Mouse (Mus musculus) mouse trophoblast stem cell (cell line): ENCODE measurements at regions not wholly inside any gene's neighbourhood (a gene's known extent, or its start where the extent isn't known, plus 50 kb on each side); places are given as distances from the start of the nearest gene placed in this dataset.

Experiments
- in situ Hi-C, 2 experiments: fragments of 300-500 bp; cut with MseI, MboI; formaldehyde crosslinking; loops; 2 replicates in 1 of 2; 3 replicates in 1 of 2; pipeline ENCODE4 v1.15.1; 2025

DNA sequence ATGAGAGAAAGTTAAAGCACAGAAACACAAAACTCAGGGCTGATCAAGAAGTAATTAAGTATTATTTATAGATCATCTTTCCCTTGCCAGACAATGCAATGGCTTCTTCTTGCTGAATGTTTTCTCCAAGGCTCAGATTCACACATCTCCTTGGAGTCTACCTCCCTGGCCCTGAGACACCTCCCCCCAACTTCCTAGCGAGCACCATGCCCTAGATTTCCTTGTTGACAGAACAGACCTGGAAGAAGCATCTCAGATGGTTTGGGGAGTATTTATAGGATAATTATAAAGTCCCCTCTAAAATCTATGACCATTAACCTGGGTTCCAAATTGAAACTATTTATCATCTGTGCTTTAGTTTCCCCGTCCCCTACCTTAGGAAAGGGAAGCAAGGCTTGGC is 441.6 kb upstream of the Tnp1 start:
- in situ Hi-C loops, result no loop called here

DNA sequence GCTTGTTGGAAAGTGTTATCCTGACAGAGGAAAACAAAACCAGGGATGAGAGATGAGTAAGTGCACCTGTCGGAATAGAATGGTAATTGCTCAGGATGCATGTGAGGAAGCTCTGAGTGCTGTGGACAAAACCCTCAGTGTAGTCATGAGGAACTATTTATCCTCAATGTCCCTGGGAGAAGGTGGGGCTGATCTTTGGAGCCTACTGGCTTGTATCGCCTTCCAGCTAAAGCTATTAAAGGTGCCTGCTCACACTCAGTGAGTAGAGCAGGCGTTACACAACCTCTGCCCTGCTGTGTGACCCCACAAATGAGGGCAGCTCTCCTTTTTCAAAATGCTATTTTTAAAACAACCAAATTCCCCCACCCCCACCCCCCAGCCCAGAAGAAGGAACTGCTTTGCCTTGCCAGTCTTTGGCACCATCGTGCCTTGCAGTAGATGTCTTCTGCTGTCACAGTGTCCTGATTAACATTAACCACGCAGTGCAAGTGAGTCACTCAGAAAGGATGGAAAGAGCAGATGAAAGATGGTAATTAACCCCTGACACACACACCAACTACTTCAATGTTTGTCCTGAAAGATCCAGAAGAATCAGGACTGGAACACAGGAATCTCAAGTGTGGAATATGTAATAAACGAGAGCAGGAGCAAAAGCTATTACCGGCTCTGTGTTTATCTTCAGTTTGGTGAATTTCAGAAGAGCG is 440.8 kb upstream of the Tnp1 start:
- in situ Hi-C loops, result no loop called here

DNA sequence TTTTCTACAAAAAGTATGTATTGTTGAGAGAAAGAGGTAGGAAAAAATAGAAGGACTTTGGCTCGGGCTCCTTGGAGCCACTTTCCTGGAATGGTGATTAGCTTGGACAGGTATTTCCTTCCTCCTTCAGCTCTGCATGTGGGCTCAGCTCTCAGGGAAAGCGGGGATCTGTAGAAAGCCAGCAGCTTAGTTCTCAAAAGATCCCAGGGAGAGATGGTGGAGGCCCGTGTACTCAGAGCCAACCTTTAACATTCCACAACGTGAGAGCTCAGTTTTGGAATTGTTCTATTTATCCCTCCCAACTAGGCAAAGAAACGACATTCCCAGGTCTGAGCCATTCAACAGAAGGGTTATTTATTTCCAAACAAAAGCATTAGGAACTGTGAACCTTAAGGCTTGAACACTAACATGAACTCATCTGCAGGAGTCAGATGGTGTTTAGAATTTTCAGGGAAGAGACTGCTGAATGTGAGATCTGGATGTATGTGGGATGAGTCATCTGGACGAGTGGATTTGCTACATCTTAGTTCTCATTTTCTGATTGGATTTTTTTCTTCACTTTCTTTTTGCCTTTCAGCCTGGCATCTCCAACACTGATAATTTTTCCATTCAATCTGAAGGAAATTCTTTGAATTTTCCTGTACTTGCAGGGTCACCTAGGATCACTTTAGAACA is 428.6 kb upstream of the Tnp1 start:
- in situ Hi-C loops, result no loop called here

DNA sequence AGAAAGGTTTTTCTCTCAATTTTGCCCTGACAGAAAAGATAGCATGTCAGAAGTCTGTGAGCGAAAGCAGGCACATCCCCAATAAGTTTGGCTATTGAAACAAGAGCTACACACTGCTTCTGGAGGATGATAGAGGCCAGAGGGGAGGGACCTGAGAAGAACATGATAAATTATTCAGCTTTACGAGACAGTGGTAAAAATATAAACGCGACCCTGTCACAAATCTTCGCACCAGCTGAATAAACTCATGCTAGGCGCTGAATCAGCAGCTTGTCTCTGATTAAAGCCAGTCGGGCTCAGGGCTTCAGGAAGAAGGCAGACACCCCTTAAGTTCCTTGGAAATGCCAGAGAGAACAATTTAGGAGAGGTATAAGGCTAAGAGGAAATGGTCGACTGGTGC is 422.7 kb upstream of the Tnp1 start:
- in situ Hi-C loops, result no loop called here

DNA sequence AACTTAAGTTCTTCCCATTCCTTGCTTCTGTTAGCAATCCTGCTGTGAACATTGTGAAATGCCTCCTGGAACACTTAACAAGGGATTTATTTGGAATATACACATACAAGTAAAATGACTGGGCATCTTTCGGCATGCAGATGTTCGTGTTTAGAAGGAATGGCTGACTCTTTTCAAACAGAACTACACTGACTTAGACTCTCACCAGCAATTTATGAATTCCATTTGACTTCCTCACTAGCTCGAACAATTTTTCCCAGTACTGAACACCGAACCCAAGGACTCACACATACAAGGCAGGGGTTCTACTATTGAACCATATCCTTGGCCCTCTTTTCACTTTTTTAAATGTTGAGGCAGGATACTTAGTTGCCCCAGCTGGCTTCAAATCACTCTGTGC is 412.4 kb upstream of the Tnp1 start:
- in situ Hi-C loops, result no loop called here

DNA sequence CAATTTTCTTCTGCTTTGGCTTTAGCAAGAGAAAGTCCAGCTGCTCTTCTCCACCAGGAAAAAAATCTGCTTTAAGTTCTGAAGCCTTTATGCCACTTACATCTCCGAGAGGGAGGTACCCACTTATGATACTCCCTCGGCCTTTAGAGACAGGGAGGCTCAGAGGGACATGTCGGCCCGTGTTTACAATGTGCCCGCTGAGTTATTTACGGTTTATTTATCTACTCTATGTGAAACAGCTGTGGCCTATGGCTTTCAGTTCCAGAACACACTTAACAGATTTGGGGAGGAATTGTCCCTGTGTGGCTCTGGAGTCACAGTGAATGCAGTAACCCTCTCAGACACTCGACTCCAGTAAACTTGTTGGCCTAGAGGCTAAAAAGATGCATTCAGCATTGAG is 409.3 kb upstream of the Tnp1 start:
- in situ Hi-C loops, result no loop called here

DNA sequence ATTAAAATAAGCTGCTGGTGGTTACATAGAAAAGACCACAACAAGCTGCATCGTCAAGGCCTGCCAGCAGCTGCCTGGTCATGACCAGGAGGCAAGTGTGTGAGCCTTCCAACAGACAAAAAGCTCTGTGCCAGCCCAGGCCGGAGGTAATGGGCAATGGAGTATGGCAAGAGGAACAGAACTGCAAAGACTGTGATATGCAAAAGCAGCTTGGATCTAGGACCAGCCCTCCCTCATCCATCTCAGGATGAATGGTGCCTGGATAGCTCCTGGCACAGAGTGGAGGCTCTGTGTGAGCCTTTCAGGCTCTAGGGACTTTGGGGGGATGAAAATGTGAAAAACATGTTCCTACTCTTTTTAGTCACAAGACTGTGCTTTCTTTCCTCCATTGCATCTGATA is 402.5 kb upstream of the Tnp1 start:
- in situ Hi-C loops, result no loop called here

DNA sequence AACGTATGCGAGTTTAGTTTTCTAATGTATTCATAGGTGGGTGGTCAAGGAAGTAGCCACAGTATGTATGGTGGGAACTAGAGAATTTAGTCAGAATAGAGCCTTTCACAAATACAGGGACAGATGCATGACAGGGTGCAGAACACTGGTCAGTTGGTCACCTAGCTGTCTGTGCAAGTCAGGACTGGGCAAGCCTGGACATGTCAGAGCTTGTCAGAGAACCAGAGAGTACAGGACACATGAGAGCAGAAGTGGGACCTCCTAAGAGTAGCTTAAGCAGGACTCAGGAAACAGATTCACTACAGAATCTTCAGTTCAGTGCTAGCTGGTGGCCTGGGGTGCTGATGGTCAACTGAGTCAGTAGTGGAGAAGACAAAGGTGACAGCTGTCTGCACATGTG is 395.7 kb upstream of the Tnp1 start:
- in situ Hi-C loops, result no loop called here

DNA sequence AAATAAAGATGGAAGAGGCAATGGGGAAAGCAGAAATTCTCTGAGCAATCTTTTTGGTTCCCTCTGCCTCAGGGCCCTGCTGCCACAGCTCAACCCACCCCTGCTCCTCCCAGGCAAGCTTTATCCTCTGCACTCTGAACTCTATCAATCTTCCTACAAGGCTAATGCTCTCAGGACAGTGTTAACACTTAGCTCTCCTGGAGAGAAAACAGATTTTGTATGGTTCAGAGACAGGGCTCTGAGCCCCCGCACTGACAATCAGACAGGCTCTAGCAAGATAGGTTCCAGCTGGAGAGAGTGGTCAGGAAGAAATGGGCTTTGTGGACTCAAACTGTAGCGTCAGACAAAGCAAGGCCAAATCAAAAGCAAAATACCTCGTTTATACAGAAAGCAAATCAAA is 383.5 kb upstream of the Tnp1 start:
- in situ Hi-C loops, result no loop called here

DNA sequence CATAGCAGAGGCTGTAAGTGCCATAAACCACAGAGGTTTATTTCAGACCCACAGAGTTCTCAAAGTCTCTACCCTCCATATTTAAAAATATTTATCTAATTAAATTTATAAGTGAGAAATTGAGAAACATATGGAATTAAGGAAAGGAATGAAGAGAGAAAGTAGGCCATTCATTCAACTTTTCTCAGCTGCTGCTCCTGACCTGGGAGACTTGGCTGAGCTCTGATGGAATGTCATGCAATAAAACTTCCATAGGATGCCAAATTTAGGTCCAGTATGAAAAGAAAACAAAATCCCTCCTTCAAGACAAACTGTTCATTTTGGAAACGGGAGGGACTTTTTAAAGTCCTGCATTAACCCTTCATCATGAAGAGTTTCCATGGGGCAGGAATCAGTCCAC is 379.3 kb upstream of the Tnp1 start:
- in situ Hi-C loops, result no loop called here

DNA sequence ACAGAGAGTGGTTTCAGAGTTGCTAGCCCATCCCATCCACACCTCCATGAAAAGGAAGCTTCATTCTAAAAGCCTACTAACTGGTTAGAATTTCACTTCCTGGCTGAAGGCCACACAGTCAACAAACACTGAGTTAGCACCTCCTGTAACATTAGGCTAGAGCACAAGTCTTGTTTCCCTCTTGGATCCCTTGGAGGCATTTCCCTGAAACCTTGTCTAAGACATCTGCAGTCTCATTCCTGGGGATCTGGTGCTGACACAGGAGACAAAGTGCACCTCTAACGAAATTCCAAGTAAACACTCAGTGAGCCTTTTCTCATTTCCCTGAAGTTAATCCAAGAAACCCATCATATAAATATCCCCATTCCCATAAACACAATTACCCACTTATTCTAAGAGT is 378.8 kb upstream of the Tnp1 start:
- in situ Hi-C loops, result no loop called here

DNA sequence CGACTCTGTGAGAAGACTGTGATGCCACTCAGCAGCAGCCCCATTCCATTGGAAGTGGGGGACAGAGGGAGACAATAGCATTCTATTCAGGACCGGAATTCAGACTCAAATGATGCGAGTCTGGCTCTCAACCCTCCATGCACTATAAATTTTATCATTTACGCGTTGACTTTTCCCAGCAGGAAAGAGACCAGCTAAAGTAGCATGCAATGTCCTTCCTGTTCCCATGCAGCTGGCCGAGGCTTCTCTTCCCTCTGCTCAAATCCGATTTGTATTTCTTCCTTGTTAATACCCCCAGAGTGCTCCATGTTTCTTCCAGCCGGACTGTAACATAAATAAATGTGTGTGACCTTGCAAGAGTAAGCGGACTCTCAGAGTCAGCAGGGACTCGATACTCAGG is 376.4 kb upstream of the Tnp1 start:
- in situ Hi-C loops, result no loop called here

DNA sequence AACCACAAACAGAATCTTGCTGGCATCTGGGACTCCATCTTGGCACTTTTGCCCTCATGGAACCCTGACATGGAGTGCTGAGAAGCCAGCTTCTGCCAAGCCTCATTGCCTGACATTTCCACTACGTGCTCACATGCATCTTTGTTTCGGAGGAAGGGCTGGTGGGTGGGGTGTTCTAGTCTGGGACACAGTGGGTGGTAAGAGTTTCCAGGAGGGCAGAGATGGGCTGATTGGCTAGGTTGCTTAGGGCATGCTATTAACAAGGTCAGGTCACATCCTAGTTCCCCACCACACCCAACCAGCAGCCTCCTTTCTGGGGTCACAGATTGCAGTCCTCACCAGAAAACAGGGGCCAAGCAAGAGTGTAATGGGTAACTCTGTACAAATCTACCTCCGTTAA is 374.3 kb upstream of the Tnp1 start:
- in situ Hi-C loops, result no loop called here

DNA sequence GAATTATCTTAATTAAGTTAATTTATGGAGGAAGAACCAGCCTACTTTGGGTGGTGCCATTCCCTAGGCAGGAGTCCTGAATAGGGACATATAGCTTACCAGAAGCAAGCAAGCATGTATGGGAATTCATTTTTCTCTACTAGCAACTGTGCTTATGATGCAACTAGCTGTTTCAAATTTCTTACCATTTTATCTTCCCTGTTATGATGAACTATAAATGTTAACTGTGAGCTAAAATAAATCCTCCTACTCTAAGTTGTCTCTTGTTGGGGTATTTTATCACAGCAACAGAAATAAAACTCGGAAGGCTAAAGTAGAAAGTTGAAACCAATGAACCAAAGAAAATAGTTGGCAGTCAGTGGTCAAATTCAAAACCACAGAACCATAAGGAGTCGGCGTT is 373.5 kb upstream of the Tnp1 start:
- in situ Hi-C loops, result no loop called here

DNA sequence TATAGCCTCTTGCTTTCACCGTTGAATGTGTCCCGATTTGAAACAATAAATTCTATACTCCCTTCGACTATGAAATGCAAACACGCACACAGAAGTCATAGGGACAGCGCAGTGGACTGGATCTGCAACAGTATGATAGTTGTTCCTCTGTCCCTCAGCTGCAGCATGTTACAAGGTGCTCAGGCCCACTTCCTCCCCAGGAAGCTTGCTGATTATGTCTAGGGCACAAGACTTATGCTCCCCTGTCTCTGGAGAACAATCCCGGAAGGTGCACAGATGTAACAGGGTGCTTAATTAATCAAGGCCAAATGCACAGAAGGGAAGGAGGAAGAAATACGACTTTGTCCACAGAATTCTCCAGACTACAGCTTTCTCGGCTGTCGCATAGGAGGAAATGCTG is 365.9 kb upstream of the Tnp1 start:
- in situ Hi-C loops, result no loop called here

DNA sequence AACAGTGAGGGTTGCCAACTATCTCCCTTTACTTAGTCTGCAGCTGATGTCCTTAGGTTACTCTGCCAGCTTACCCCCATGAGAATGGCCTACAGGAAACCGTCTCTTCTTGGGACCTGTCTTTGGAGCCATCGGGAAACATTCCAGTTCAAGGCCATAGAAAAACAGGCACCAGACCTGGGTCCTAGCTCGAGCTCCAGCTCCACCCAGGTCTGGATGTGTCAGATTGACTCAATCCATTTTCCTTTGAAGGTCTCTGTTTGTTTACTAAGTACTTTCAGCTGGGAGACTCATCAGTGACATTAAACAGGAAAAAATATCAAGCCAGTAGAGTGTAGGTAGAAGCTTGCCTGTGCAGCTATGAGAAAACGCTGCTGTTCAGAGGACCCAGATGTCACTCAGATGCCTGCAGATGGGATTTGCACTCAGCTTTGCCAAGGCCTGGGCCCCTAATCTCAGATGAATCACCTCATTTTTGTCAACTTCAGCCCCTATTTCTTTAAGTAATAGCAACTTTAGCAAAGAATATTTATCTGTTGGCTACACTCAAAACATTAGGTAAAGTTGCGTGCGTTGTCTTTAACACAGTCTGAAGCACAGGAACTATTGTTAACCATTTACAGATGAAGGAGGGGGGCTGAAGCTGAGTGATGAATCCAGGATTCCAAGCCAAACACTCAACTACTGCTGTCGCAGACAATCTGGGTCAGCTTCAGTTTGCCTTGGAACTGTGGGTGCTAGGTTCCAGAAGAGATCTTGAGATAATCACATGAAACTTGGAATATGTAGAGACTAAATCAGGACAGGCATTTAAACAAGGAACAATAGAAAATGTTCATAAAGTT is 359.0 kb upstream of the Tnp1 start:
- in situ Hi-C loops, result no loop called here

DNA sequence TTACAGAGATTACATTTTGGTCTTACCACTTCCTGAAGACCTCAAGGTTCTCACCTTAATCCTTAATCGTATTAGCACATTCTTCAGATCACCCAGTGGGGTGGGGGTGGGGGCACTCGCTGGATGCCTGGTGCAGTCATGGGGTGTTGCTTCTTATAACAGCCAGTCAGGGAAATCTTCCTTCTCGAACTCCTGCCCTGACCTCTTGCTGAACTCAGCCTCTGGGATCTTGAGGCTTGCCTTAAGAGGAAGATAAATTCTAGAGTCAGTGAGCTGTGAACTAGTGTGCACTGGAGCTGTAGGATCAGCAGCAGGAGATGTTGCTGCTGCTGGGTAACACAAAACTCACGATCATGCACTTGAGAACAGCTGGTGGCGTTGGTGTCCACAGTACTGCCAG is 352.5 kb upstream of the Tnp1 start:
- in situ Hi-C loops, result no loop called here

DNA sequence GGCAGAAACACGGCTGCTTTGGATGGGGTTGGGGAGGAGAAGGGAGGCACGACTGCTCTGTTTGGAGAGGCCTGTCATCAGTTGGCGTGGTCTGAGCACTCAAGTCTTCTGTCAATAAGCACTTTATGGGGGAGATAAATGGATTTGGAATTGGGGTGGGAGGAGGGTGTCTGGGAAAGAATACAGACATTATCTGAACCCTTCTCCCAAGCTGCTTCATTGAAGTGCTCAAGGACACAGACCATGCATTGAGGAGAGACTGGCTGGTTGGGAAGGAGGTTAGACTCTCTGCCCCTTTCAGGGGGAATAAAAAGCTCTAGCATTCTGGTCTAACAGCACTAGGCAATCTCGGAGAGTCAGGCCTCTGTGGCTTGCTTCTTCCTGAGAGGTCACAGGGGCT is 350.1 kb upstream of the Tnp1 start:
- in situ Hi-C loops, result no loop called here

DNA sequence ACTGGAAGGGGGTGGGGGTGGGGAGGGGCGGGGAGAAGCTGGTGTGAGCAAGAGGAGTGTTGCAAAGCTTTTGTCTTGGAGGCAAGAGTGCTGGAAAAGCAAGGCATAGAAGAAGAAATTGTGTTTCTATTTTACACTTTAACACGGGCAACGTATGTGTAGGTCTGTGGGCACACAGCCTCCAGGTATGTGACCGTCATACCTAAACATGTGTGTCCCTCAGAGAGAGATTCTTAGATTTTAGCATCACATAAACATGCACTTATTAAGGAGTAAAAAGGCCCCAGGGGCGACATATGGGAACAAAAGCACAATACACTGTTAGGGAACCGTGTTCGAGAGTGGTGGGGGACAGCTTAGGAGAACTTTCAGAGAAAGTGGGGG is 348.6 kb upstream of the Tnp1 start:
- in situ Hi-C loops, result no loop called here

DNA sequence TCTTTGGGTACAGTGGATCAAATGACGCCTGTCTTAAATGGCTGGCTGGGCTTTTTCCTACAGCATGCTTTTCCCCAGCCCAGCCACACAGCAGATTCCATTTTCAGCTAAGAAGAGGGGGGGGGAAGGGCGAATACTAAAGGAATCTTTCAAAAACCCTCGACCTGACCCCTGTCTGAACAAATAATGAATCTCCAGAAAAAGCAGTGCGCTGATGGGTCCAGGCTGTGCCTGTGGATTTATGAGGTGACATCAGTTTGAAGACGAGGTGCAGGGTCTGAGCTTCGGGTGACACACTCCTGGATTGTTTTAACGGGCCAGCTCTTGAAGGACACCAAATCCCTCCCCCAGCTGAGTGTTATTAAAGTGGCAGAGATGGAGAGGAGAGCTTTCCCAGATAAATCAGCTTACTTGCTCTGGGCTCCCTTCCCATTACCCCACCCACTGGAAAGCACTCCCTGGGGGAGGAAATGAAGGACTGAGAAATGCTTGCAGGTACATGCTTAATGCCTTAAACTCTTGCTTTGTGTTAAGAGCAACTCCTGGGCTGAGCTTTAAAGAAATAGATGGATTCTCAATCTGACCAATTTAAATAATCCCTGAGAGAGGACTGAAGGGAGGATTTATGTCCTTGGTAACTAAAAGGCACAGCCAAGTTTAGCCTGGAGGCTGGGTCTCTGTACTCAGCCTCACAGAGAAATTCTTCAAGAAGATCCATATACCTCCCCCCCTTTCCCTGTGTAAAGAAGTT is 348.0 kb upstream of the Tnp1 start:
- in situ Hi-C loops, result no loop called here

DNA sequence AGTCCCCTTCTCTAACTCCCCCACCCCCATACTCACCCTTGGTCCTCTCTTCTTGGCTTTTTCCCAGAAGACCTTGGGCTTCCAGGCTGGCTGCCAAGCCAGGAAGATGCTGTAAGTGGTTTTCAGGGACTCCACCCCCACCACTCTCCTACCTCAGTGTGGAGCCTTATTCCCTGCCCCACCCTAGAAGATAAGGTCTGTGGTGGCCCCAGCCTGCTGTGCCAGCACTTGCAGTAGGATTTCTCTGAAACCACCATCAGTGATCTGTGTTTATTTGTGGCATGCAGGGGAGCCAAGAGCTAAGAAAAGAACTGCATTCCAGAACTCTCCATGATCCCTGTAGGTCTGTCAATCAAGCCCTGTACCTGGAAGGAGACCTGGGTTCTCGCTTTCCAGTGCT is 346.4 kb upstream of the Tnp1 start:
- in situ Hi-C loops, result no loop called here

DNA sequence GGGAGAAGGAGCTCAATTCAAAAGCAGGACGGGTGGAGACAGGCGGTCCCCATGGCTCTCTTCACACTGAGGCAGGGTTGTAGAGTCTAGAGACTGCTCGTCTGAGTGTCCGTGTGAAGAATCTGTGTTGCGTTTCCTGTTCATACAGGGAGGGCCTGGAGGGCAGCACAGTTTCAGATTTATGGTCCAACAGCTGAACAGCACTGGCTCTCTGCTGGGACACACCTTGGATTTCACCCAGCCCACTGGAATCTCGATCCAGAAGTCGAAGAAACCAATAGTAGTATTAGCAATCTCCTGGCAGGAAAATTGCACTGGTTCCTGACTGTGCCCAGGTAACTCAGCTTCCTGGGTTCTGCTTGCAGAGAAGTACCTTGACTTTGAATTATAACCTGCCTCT is 345.6 kb upstream of the Tnp1 start:
- in situ Hi-C loops, result no loop called here
